Comparison of ENCODE assay signal across 8 mouse cellular contexts in genomic region chr3:121430289-121430936, GRCm38 (mm10). TPM values are rescaled to one million over a fixed set of nuclear protein-coding genes. Genes with fewer than 3 reads are reported as not detected.
DNase-seq lines count a peak whose midpoint lies in the region; ATAC-seq and TF ChIP-seq lines count a peak whose summit lies in the region.
"Had no signal": no experiment of that assay in that cellular context is flagged by ENCODE, and none has a peak within 500 bp of the region (broad histone marks: within the 10 kb centered on the region; RNA-seq: fewer than 3 reads in every experiment).

No protein-coding gene starts in this region.

- H3K36me3 ChIP-seq in embryonic facial prominence, embryonic 10.5 days (replicated peaks) = peaks cover 36% of the 10 kb centered on the region
- H3K36me3 ChIP-seq in forebrain, embryonic 14.5 days (ENCODE audit: control insufficient read depth, insufficient read depth, low read length) = no peaks in the 10 kb centered on the region
- H3K36me3 ChIP-seq in midbrain, embryonic 14.5 days (ENCODE audit: control insufficient read depth, insufficient read depth, low read length) = no peaks in the 10 kb centered on the region

- ATAC-seq in forebrain, embryonic 14.5 days = no peak
- ATAC-seq in midbrain, embryonic 14.5 days (ENCODE audit: low FRiP score, low TSS enrichment) = no peak
- no peak for ATAC-seq in erythroid progenitor cell, adult 5-6 weeks (replicated peaks; ENCODE audit: low FRiP score, poor library complexity, severe bottlenecking)

- peaks cover 78% of the 10 kb centered on the region for H3K4me1 ChIP-seq in embryonic facial prominence, embryonic 10.5 days
- H3K4me1 ChIP-seq in forebrain, embryonic 14.5 days (ENCODE audit: control insufficient read depth, insufficient read depth, low read length) = peaks cover 42% of the 10 kb centered on the region
- H3K4me1 ChIP-seq in midbrain, embryonic 14.5 days (ENCODE audit: control insufficient read depth, insufficient read depth, low read length) = peaks cover 51% of the 10 kb centered on the region

- peak overlapping the region; percentile 93 for H3K4me2 ChIP-seq in forebrain, embryonic 14.5 days (ENCODE audit: low read length)
- peak overlapping the region; percentile 90 for H3K4me2 ChIP-seq in midbrain, embryonic 14.5 days (ENCODE audit: low read length)

- WGBS in embryonic facial prominence, embryonic 10.5 days = 46% methylated on average over 7 of the region's 7 CpGs
- 39% methylated on average over 7 of the region's 7 CpGs for WGBS in forebrain, embryonic 14.5 days
- WGBS in midbrain, embryonic 14.5 days = 13% methylated on average over 7 of the region's 7 CpGs

- no peaks in the 10 kb centered on the region for H3K27me3 ChIP-seq in embryonic facial prominence, embryonic 10.5 days (replicated peaks; ENCODE audit: low read depth, poor library complexity, severe bottlenecking)
- no peaks in the 10 kb centered on the region for H3K27me3 ChIP-seq in forebrain, embryonic 14.5 days (replicated peaks; ENCODE audit: control insufficient read depth, insufficient read depth, low read length)
- no peaks in the 10 kb centered on the region for H3K27me3 ChIP-seq in midbrain, embryonic 14.5 days (ENCODE audit: control insufficient read depth, insufficient read depth, low read length)

- no peak for TF ChIP-seq CTCF in layer of hippocampus, adult 2 months (conservative IDR thresholded peaks at IDR 0.05)

- H3K27ac ChIP-seq in layer of hippocampus, adult 2 months = 0 out of 2 replicates have a peak overlapping the region, but pooled peaks have one; percentile 28
- no peak overlapping the region; the same call in 1 of the 2 replicates for H3K27ac ChIP-seq in embryonic facial prominence, embryonic 10.5 days (replicated peaks)
- 0 out of 2 replicates have a peak overlapping the region, but pooled peaks have one; percentile 11 for H3K27ac ChIP-seq in forebrain, embryonic 14.5 days (ENCODE audit: low read depth, low read length)
- no peak overlapping the region for H3K27ac ChIP-seq in midbrain, embryonic 14.5 days (replicated peaks; ENCODE audit: low read depth, low read length)

- H3K9me3 ChIP-seq in embryonic facial prominence, embryonic 10.5 days = no peaks in the 10 kb centered on the region
- no peaks in the 10 kb centered on the region for H3K9me3 ChIP-seq in forebrain, embryonic 14.5 days (replicated peaks; ENCODE audit: control insufficient read depth, low read length)
- H3K9me3 ChIP-seq in midbrain, embryonic 14.5 days (ENCODE audit: control insufficient read depth, low read length) = no peaks in the 10 kb centered on the region

- DNase-seq in layer of hippocampus, adult 2 months (ENCODE audit: low spot score in 2 of 2) = no peak
- DNase-seq in layer of hippocampus, adult 9-11 months = no peak
- peak; percentile 9 for DNase-seq in embryonic facial prominence, embryonic 10.5 days (ENCODE audit: low spot score)
- DNase-seq in forebrain, embryonic 14.5 days (ENCODE audit: low spot score) = no peak
- peak; percentile 15 for DNase-seq in midbrain, embryonic 14.5 days
- DNase-seq in right cerebral cortex, postnatal 25 days = no peak
- DNase-seq: thymus, adult 2 months had no signal

- H3K4me3 ChIP-seq in layer of hippocampus, adult 2 months = no peak overlapping the region
- H3K4me3 ChIP-seq in embryonic facial prominence, embryonic 10.5 days = peak overlapping the region; percentile 89; the same call in 1 of the 2 replicates
- no peak overlapping the region for H3K4me3 ChIP-seq in forebrain, embryonic 14.5 days (ENCODE audit: low read depth, low read length)
- no peak overlapping the region for H3K4me3 ChIP-seq in midbrain, embryonic 14.5 days (replicated peaks; ENCODE audit: low read depth, low read length)

- no peak overlapping the region for H3K9ac ChIP-seq in forebrain, embryonic 14.5 days (ENCODE audit: low read length)
- H3K9ac ChIP-seq in midbrain, embryonic 14.5 days (replicated peaks; ENCODE audit: low read length) = no peak overlapping the region

RNA-seq across cellular contexts. Expression of gene Cnn3, which starts 4.1 kb away (rescaled TPM):
- 100 to 1,000 TPM in 1 of 2 experiments, 10 to 100 TPM in 1; 100.0 to 108 TPM for total RNA-seq in layer of hippocampus, adult 2 months (2021)
- polyA plus RNA-seq in embryonic facial prominence, embryonic 10.5 days (2016; fragmentation: Nextera tagmentation; extraction: Ambion mirVana) = 864 and 874 TPM in 2 replicates
- 691 and 743 TPM in 2 replicates for polyA plus RNA-seq in forebrain, embryonic 14.5 days (2014; fragmentation: Nextera tagmentation; extraction: Ambion mirVana)
- polyA plus RNA-seq in midbrain, embryonic 14.5 days (2014; fragmentation: Nextera tagmentation; extraction: Ambion mirVana) = 417 and 560 TPM in 2 replicates
- total RNA-seq in erythroid progenitor cell, adult 5-6 weeks (2015; ENCODE audit: low replicate concordance) = 9.7 and 41.1 TPM in 2 replicates
- total RNA-seq in erythroid progenitor cell, adult 5-6 weeks (2017; ENCODE audit: low replicate concordance) = 13.6 and 36.1 TPM in 2 replicates

Comparison
In these comparisons a context has a peak if more than half of its experiments do, and no peak if none do; other contexts are left out.
1. DNase-seq: peak in embryonic facial prominence, embryonic 10.5 days (single experiment) and midbrain, embryonic 14.5 days (single experiment); none in layer of hippocampus, adult 2 months (0 of 2), layer of hippocampus, adult 9-11 months (single experiment), forebrain, embryonic 14.5 days (single experiment) and right cerebral cortex, postnatal 25 days (single experiment).
2. H3K27ac ChIP-seq: peak in layer of hippocampus, adult 2 months (single experiment) and forebrain, embryonic 14.5 days (single experiment); none in embryonic facial prominence, embryonic 10.5 days (single experiment) and midbrain, embryonic 14.5 days (single experiment).